Mouse (Mus musculus) limb, embryonic 14.5 days (tissue): Measurements from ENCODE around the gene Tmem156. TPM values are rescaled to one million over a fixed set of nuclear protein-coding genes. Genes with fewer than 3 reads are reported as not detected.
A peak's percentile ranks its signal among the peaks of the same experiment; 100 is the strongest.
"Not testable (repeated sequence)": the region's sequence is repeated elsewhere in the genome, so short reads cannot be mapped to it uniquely, and the experiment has no call there.

Experiments used
- ATAC-seq: fragments of 200-750 bp; cut with Nextera tagmentation; 2 replicates; pipeline ENCODE4 v1.8.0; 2017; ENCODE audit warnings: low read depth, moderate number of reproducible peaks, moderate TSS enrichment; ENCODE audit not compliant: low FRiP score
- DNase-seq: peaks from one replicate; pipeline ENCODE4 v3.0.0-alpha.2; 2015; ENCODE audit warnings: low spot score
- H3K27ac ChIP-seq: fragments of 300-500 bp; sonication (generic); replicated peaks from 2 replicates; pipeline ENCODE4 v1.5.1; 2014; ENCODE audit warnings: low read depth, mild to moderate bottlenecking, low read length, moderate library complexity, mixed read lengths
- H3K27me3 ChIP-seq: fragments of 300-500 bp; sonication (generic); 2 replicates; pipeline ENCODE4 v1.6.1; 2014; ENCODE audit warnings: low read length, mixed read lengths; ENCODE audit not compliant: control insufficient read depth, insufficient read depth
- H3K36me3 ChIP-seq: fragments of 300-500 bp; sonication (generic); 2 replicates; pipeline ENCODE4 v1.6.1; 2014; ENCODE audit warnings: mild to moderate bottlenecking, low read length, moderate library complexity, mixed read lengths; ENCODE audit not compliant: control insufficient read depth, insufficient read depth
- H3K4me1 ChIP-seq: fragments of 300-500 bp; sonication (generic); 2 replicates; pipeline ENCODE4 v1.6.1; 2014; ENCODE audit warnings: antibody characterized with exemption, low read length, mixed read lengths; ENCODE audit not compliant: control insufficient read depth, insufficient read depth
- H3K4me2 ChIP-seq: fragments of 300-500 bp; sonication (generic); replicated peaks from 2 replicates; pipeline ENCODE4 v1.6.1; 2014; ENCODE audit warnings: low read depth, mild to moderate bottlenecking, low read length, moderate library complexity; ENCODE audit not compliant: severe bottlenecking
- H3K4me3 ChIP-seq: fragments of 300-500 bp; sonication (generic); replicated peaks from 2 replicates; pipeline ENCODE4 v1.5.1; 2014; ENCODE audit warnings: low read length
- H3K9ac ChIP-seq: fragments of 300-500 bp; sonication (generic); 2 replicates; pipeline ENCODE4 v1.6.1; 2014; ENCODE audit warnings: mild to moderate bottlenecking, low read depth, low read length, moderate library complexity; ENCODE audit not compliant: severe bottlenecking
- H3K9me3 ChIP-seq: fragments of 300-500 bp; sonication (generic); 2 replicates; pipeline ENCODE4 v1.6.1; 2016; ENCODE audit warnings: low read length; ENCODE audit not compliant: control insufficient read depth
- POLR2A ChIP-seq: fragments of 200-500 bp; IDR thresholded peaks from 2 replicates; pipeline ENCODE4 v1.8.0; 2012; ENCODE audit warnings: inconsistent platforms, mild to moderate bottlenecking, moderate library complexity, borderline replicate concordance; ENCODE audit not compliant: insufficient read depth, insufficient read length; ENCODE audit errors: extremely low read depth
- WGBS: fragments of 180-500 bp; shearing (Covaris S2); extraction: QIAGEN DNeasy Blood & Tissue Kit; methylation state at CpG from one replicate; pipeline ENCODE4 v1.1.7; 2014; 5-methylcytosine and 5-hydroxymethylcytosine counted together
- polyA plus RNA-seq, 2 experiments: library from polyadenylated mRNA; depleted of rRNA in 1 of 2; stranded (reverse) in 1 of 2; unstranded in 1 of 2; fragments of >200 nt; fragmentation: Nextera tagmentation in 1 of 2; extraction: Ambion mirVana in 1 of 2; gene quantifications; 2 replicates each; pipeline versions ENCODE4 v1.2.1 to v1.2.3; 2012 to 2014

Tmem156 gene
- polyA plus RNA-seq, 2 experiments, result 0.88 to 1.1 TPM

DNA sequence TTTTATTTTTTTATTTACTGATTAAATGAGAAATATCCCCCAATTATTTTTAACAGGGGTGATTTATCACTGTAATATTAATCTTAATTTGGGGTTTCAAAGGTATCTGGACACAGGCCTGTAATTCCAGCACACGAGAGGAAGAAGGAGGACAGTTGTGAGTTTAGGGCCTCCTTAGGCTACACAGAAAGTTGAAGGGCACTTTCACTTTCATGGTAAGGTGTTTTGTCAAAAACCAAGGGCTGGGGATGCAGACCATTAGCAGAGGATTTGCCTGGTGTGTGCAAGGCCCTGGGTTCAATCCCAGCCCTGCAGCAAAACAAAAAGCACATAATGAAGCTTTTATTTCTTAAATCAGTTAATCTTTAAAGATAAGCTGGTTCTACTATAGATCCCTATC lies 27.6 kb upstream of the Tmem156 start:
- Histone ChIP-seq H3K9ac (no peak overlapping the region), H3K4me2 (no peak overlapping the region), H3K9me3 (no peaks in the 10 kb centered on the region), H3K27me3 (no peaks in the 10 kb centered on the region), H3K36me3 (peaks cover 12% of the 10 kb centered on the region; the same call in 1 of the 2 replicates), H3K4me3 (no peak overlapping the region), H3K27ac (no peak overlapping the region), H3K4me1 (no peaks in the 10 kb centered on the region)
- no peak for TF ChIP-seq POLR2A
- DNase-seq (no peak), ATAC-seq (no peak)
- 41% methylated on average over 1 of the region's 1 CpGs for whole genome bisulfite sequencing

DNA sequence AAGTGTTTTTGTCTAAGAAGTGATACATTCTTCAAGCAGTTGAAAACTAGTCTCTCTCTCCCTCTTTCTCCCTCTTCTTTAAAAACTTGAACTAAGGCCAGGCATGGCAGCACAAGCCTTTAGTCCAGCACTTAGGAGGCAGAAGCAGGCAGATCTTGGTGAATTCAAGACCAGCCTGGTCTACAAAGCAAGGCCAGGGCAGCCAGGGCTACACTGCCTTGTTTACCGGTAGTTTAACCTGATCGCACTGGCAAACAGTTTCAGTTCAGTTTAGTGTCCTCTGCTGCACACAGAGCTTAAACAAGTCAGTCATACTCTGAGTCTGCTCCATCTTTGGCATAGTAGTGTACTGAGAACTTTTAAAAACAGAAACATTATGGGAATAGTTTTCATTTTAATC lies 24.9 kb upstream of the Tmem156 start:
- Histone ChIP-seq H3K9me3 (no peaks in the 10 kb centered on the region), H3K9ac (no peak overlapping the region), H3K4me1 (no peaks in the 10 kb centered on the region), H3K4me3 (no peak overlapping the region), H3K27me3 (no peaks in the 10 kb centered on the region), H3K36me3 (peaks cover 9% of the 10 kb centered on the region; the same call in 1 of the 2 replicates), H3K27ac (no peak overlapping the region), H3K4me2 (no peak overlapping the region)
- WGBS, result 88% methylated on average over 2 of the region's 2 CpGs
- ATAC-seq (no peak), DNase-seq (no peak)
- TF ChIP-seq POLR2A, result no peak

DNA sequence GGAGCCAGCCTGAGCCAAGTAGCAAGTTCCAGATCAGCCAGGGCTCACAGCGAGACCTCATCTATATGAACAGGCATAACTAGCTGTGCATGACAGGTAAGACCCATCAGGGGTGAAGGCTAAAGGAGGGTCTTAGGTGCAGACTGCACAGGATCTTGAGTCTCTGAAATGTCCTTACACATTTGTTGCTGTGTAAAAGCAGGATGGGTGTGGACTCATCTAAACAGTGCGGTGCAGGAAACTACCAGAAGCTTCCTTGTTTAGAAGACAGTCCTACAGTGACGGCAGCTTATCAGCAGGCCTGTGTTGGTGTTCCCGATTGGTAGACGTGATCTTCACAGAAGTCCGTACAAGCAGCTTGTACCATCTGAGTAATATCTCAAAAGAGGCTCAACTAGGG lies 21.4 kb upstream of the Tmem156 start:
- no peak for ATAC-seq

DNA sequence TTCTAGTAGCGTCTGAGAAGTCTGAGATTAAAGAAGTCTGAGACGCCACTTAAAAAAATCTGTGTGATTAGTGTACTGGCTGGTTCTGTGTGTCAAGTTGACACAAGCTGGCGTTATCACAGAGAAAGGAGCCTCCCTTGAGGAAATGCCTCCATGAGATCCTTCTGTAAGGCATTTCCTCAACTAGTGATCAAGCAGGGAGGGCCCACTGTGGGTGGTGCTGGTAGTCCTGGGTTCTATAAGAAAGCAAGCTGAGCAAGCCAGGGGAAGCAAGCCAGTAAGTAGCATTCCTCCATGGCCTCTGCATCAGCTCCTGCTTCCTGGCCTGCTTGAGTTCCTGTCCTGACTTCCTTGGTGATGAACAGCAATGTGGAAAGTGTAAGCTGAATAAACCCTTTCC lies 20.3 kb upstream of the Tmem156 start:
- not testable (repeated sequence) for H3K9me3 ChIP-seq, H3K27ac ChIP-seq, H3K27me3 ChIP-seq, H3K4me3 ChIP-seq, H3K36me3 ChIP-seq, ATAC-seq, DNase-seq, H3K9ac ChIP-seq, H3K4me2 ChIP-seq, H3K4me1 ChIP-seq
- 75% methylated on average over 3 of the region's 3 CpGs for WGBS

More for the DNA sequence above, 21.4 kb upstream of the Tmem156 start:
- H3K4me3 ChIP-seq, result no peak overlapping the region
- H3K9me3 ChIP-seq, result no peaks in the 10 kb centered on the region
- 89% methylated on average over 6 of the region's 6 CpGs for WGBS
- no peak for TF ChIP-seq POLR2A
- H3K4me1 ChIP-seq, result peaks cover 5% of the 10 kb centered on the region; the same call in 1 of the 2 replicates
- H3K27me3 ChIP-seq, result no peaks in the 10 kb centered on the region
- no peak for DNase-seq
- no peak overlapping the region for H3K27ac ChIP-seq
- H3K36me3 ChIP-seq, result peaks cover 9% of the 10 kb centered on the region; the same call in 1 of the 2 replicates
- no peak overlapping the region for H3K9ac ChIP-seq
- H3K4me2 ChIP-seq, result no peak overlapping the region

DNA sequence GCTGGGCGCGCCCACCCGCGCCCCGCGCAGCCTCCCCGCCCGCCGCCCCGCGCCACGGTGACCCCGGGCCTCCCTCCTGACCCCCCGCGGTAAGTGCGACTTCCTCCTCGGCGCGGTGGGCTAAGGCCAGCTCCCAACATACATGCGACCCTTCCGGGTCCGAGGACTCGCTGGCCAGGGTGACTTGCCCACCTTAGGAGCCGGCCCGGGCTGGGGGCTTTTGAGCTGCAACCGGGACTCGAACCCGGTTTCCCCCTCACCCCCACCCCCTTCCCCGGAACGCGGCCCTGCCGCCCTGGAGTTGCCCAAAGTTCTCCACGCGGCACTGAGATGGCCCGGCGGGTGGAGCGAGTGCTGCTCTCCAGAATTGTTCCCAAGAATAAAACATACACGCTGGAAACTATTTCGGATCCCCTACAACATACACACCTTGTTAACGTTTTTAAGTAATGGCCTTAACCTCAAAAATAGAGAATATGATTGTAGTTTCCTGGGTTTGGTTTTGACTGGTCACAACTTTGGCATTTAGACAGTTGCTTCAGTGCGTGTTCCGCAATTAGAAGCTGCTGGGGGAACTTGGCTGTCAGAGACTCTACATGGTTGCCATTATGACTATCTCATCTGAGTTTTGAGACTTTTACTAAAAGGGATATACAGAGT lies 16.0 kb upstream of the Tmem156 start:
- WGBS, result 3% methylated on average over 25 of the region's 42 CpGs
- DNase-seq (no peak), ATAC-seq (no peak)
- peak overlapping the region; percentile 90 for H3K4me2 ChIP-seq
- H3K9ac ChIP-seq, result peak overlapping the region; percentile 86
- H3K27me3 ChIP-seq, result no peaks in the 10 kb centered on the region
- TF ChIP-seq POLR2A, result no peak
- H3K36me3 ChIP-seq, result no peaks in the 10 kb centered on the region
- peaks cover 8% of the 10 kb centered on the region; the same call in 1 of the 2 replicates for H3K4me1 ChIP-seq
- peak overlapping the region; percentile 72 for H3K27ac ChIP-seq
- peak overlapping the region; percentile 83 for H3K4me3 ChIP-seq
- no peaks in the 10 kb centered on the region for H3K9me3 ChIP-seq
